Mouse (Mus musculus): ENCODE measurements around the gene Fbxw20. TPM values are rescaled to one million over a fixed set of nuclear protein-coding genes. Genes with fewer than 3 reads are reported as not detected.

The Fbxw20 gene
- not detected in 4 replicates for total RNA-seq (2023)

DNA sequence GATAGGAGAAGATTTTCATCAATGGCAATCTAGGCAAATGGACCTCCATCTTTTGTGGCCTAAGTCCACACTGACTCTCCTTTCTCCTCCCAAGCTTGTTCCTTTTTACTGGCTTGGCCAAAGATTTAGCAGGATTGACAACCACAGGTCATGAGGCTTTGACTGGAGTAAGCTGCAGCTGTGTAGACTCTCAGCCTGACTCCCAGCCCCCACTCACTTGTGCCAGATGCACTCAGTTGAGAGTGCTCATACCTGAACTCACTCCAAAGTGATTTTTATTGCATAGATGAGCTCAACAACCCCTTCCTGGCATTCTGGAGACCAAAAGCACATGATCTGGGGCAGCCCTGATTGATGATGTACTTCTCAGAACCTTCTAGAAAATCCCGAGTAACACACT lies at the start of gene Fbxw20:
Fbxw20 (minus strand) TSS at position 101 of the 400 bp plus-strand sequence.

DNA sequence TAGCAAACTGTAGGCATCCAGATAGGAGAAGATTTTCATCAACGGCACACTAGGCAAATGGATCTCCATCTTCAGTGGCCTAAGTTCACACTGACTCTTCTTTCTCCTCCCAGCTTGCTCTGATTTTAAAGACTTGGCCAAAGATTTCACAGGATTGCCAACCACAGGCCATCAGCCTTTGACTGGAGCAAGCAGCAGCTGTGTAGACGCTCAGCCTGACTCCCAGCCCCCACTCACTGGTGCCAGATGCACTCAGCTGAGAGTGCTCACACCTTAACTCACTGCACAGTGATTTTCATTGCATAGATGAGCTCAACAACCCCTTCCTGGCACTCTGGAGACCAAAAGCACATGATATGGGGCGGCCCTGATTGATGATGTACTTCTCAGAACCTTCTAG lies 38.7 kb downstream of the Fbxw20 start, which contains the start of gene Fbxw13:
Fbxw13 (minus strand) TSS at position 101 of the 400 bp plus-strand sequence.

Other genes with a start within 250 kb of the Fbxw20 start
- 0.51 to 0.85 TPM in 2 of 4 replicates, not detected in the others for gene Ucn2, start 248.7 kb downstream of the Fbxw20 start, total RNA-seq (2023)
- 28.1 to 37.3 TPM (median 33.5 TPM) in 4 replicates for gene Pfkfb4, start 243.0 kb downstream of the Fbxw20 start, total RNA-seq (2023)
- gene Shisa5, start 196.2 kb downstream of the Fbxw20 start, total RNA-seq (2023), result 1,959 to 2,110 TPM (median 1,992 TPM) in 4 replicates
- gene Trex1, start 175.0 kb downstream of the Fbxw20 start, total RNA-seq (2023), result 10.8 to 15.8 TPM (median 14.9 TPM) in 4 replicates
- gene Atrip, start 160.6 kb downstream of the Fbxw20 start, total RNA-seq (2023), result 30.7 to 37.5 TPM (median 32.9 TPM) in 4 replicates
- gene Ccdc51, start 152.3 kb downstream of the Fbxw20 start, total RNA-seq (2023), result 6.0 to 10.5 TPM (median 7.1 TPM) in 4 replicates
- gene Tma7, start 152.2 kb downstream of the Fbxw20 start, total RNA-seq (2023), result 271 to 328 TPM (median 318 TPM) in 4 replicates
- 0.12 to 0.66 TPM (median 0.36 TPM) in 4 replicates for gene Plxnb1, start 139.4 kb downstream of the Fbxw20 start, total RNA-seq (2023)
- gene Fbxw21, start 72.7 kb downstream of the Fbxw20 start, total RNA-seq (2023), result not detected in 4 replicates
- gene Fbxw13, start 38.8 kb downstream of the Fbxw20 start, total RNA-seq (2023), result not detected in 4 replicates
- not detected in 4 replicates for gene Fbxw14, start 52.9 kb upstream of the Fbxw20 start, total RNA-seq (2023)
- not detected in 4 replicates for gene Fbxw28, start 104.9 kb upstream of the Fbxw20 start, total RNA-seq (2023)
- gene Fbxw22, start 169.5 kb upstream of the Fbxw20 start, total RNA-seq (2023), result not detected in 4 replicates
- not detected in 4 replicates for gene Fbxw16, start 214.4 kb upstream of the Fbxw20 start, total RNA-seq (2023)